7 mouse cellular contexts compared by ENCODE assay signal in genomic region chr6:137723898-137724297, GRCm38 (mm10). TPM values are rescaled to one million over a fixed set of nuclear protein-coding genes. Genes with fewer than 3 reads are reported as not detected.
DNase-seq lines count a peak whose midpoint lies in the region; ATAC-seq and TF ChIP-seq lines count a peak whose summit lies in the region.

No protein-coding gene starts in this region.

- 10% methylated on average over 4 of the region's 4 CpGs for WGBS in forebrain, embryonic 12.5 days

- peaks cover 25% of the 10 kb centered on the region for H3K27me3 ChIP-seq in Patski
- H3K27me3 ChIP-seq in forebrain, embryonic 12.5 days = peaks cover 9% of the 10 kb centered on the region

- H3K9me3 ChIP-seq in forebrain, embryonic 12.5 days = no peaks in the 10 kb centered on the region

- peak; percentile 65 for TF ChIP-seq CTCF in Patski (IDR thresholded peaks at IDR 0.05)

- no peak overlapping the region for H3K4me2 ChIP-seq in forebrain, embryonic 12.5 days

- CTCF ChIA-PET in Patski (lab: Charles Lee) = interaction anchor here (0.8 to 1.7 kb wide), 7 partner anchors 10 to 324 kb away, joined by 3 to 11 read pairs (median 3); no protein-coding TSS in a partner anchor

- H3K9ac ChIP-seq in forebrain, embryonic 12.5 days = no peak overlapping the region

- DNase-seq in layer of hippocampus, adult 18-20 months (ENCODE audit: low spot score in 2 of 2) = peak; percentile 28 to 74
- no peak for DNase-seq in layer of hippocampus, postnatal 36 days
- peak; percentile 72 for DNase-seq in CD4-positive, CD25-positive, alpha-beta regulatory T cell, adult 2 months (ENCODE audit: low read depth, low spot score)
- no peak for DNase-seq in Patski (ENCODE audit: low read depth, low spot score)
- DNase-seq in left cerebral cortex, postnatal 25 days (ENCODE audit: low spot score in 2 of 2) = peak; percentile 44 to 69
- no peak for DNase-seq in frontal cortex, postnatal 10 days (ENCODE audit: low spot score in 2 of 2)

- intact Hi-C loops in left cerebral cortex, postnatal 25 days (cut with DNase I) = loop anchor here (1.0 to 5.0 kb wide), 4 partner anchors 77 to 517 kb away; no protein-coding TSS in a partner anchor

- no peak for ATAC-seq in Patski
- ATAC-seq in forebrain, embryonic 12.5 days (ENCODE audit: low FRiP score) = peak; percentile 58; the same call in 1 of the 2 replicates

- no peaks in the 10 kb centered on the region for H3K36me3 ChIP-seq in forebrain, embryonic 12.5 days (replicated peaks)

- POLR2A ChIA-PET in Patski (lab: Charles Lee) = no interaction called here

- no peak overlapping the region for H3K4me3 ChIP-seq in forebrain, embryonic 12.5 days (replicated peaks)

- no peaks in the 10 kb centered on the region for H3K4me1 ChIP-seq in forebrain, embryonic 12.5 days

- no peak overlapping the region for H3K27ac ChIP-seq in forebrain, embryonic 12.5 days

- in situ Hi-C loops in Patski (cut with MboI; ENCODE audit: low pct_unique_long_range_greater_than_20kb) = loop anchor here (10.0 kb wide), 2 partner anchors 279 to 529 kb away; no protein-coding TSS in a partner anchor

RNA-seq across cellular contexts. Expression of gene Strap, which starts 11.0 kb away (rescaled TPM):
- 100 to 1,000 TPM; 117 to 119 TPM for total RNA-seq in layer of hippocampus, adult 18-20 months (2021)
- total RNA-seq in layer of hippocampus, postnatal 36 days (2021) = 100 to 1,000 TPM; 118 to 121 TPM
- polyA plus RNA-seq in Patski (2021) = 142 TPM
- 208 and 212 TPM in 2 replicates for polyA plus RNA-seq in forebrain, embryonic 12.5 days (2016; fragmentation: Nextera tagmentation; extraction: Ambion mirVana)
- total RNA-seq in left cerebral cortex, postnatal 25 days (2021) = 100 to 1,000 TPM; 112 to 123 TPM

RNA-seq across cellular contexts. Expression of gene Dera, which starts 30.4 kb away (rescaled TPM):
- 1 to 10 TPM; 3.0 to 4.8 TPM for total RNA-seq in layer of hippocampus, adult 18-20 months (2021)
- total RNA-seq in layer of hippocampus, postnatal 36 days (2021) = 1 to 10 TPM; 5.5 to 5.6 TPM
- polyA plus RNA-seq in Patski (2021) = 17.5 TPM
- 32.3 and 32.7 TPM in 2 replicates for polyA plus RNA-seq in forebrain, embryonic 12.5 days (2016; fragmentation: Nextera tagmentation; extraction: Ambion mirVana)
- 1 to 10 TPM; 4.1 to 4.7 TPM for total RNA-seq in left cerebral cortex, postnatal 25 days (2021)

Comparison
In these comparisons a context has a peak if more than half of its experiments do, and no peak if none do; other contexts are left out.
1. DNase-seq: peak in layer of hippocampus, adult 18-20 months (2 of 2), CD4-positive, CD25-positive, alpha-beta regulatory T cell, adult 2 months (single experiment) and left cerebral cortex, postnatal 25 days (2 of 2); none in layer of hippocampus, postnatal 36 days (0 of 2), Patski (single experiment) and frontal cortex, postnatal 10 days (0 of 2).